Mouse (Mus musculus): ENCODE results near the gene Cdan1. TPM values are rescaled to one million over a fixed set of nuclear protein-coding genes. Genes with fewer than 3 reads are reported as not detected.

Gene Cdan1
- total and polyA plus RNA-seq, 3 experiments: 5.8 to 13.8 (median 10.1) TPM

GRCm38 (mm10) chr2:120850424-120851082, 625 bp upstream of the Cdan1 start, which contains the start of gene Ttbk2:
TSS of gene Ttbk2 (minus strand) at chr2:120850604.
- in situ Hi-C loops (cut with MboI; ENCODE audit: low pct_ligation_motif_present, low pct_unique_long_range_greater_than_20kb, low sequenced_read_pairs) (no loop called here), dilution Hi-C loops (cut with MboI; ENCODE audit: extremely low pct_ligation_motif_present, extremely low pct_unique_long_range_greater_than_20kb, low sequenced_read_pairs) (no loop called here)
- peak; percentile 93 for DNase-seq (ENCODE audit: extremely low read depth)
- Histone ChIP-seq H3K9me3 (replicated peaks; ENCODE audit: low read length) (no peaks in the 10 kb centered on the region), H3K79me2 (replicated peaks; ENCODE audit: control insufficient read depth, extremely low read depth, insufficient read depth, poor library complexity, severe bottlenecking) (no peaks in the 10 kb centered on the region), H3K9ac (ENCODE audit: insufficient read depth, low read depth) (peak within 1 kb of the TSS; percentile 25), H3K4me2 (ENCODE audit: insufficient read depth, low read depth, poor library complexity, severe bottlenecking) (peak within 1 kb of the TSS; percentile 97), H3K4me1 (ENCODE audit: control insufficient read depth in 1 of 2, insufficient read depth in 2 of 2) (peaks cover 5 to 22% of the 10 kb centered on the region in 2 experiments; a peak in 3 of 4 replicates), H3K36me3 (replicated peaks in 1 of 2; ENCODE audit: control insufficient read depth in 1 of 2, insufficient read depth in 1 of 2, low read length in 1 of 2) (no peaks in the 10 kb centered on the region), H3K27ac (ENCODE audit: insufficient read depth, low read depth) (no peak within 1 kb of the TSS), H3K27me3 (replicated peaks) (peaks cover 10% of the 10 kb centered on the region), H3K4me3 (replicated peaks in 1 of 3; ENCODE audit: low read depth in 2 of 3, low read length in 2 of 3, poor library complexity in 1 of 3) (peak within 1 kb of the TSS; percentile 64 to 85 (median 76))
- no peak for TF ChIP-seq ZC3H11A (IDR thresholded peaks at IDR 0.05; ENCODE audit: low read depth, low read length)
- TF ChIP-seq ZKSCAN1 (IDR thresholded peaks at IDR 0.05; ENCODE audit: borderline replicate concordance, low read depth, low read length): no peak
- TF ChIP-seq POLR2AphosphoS2 (IDR thresholded peaks at IDR 0.05; ENCODE audit: low read depth, low read length): no peak
- no peak for TF ChIP-seq JUN (IDR thresholded peaks at IDR 0.05; ENCODE audit: insufficient read depth, low read depth, low read length)
- no peak for TF ChIP-seq TBP (conservative IDR thresholded peaks at IDR 0.05; ENCODE audit: low read depth, low read length)
- 0 out of 2 replicates have a peak, but pooled peaks have one; percentile 15 for TF ChIP-seq ZMIZ1 (IDR thresholded peaks at IDR 0.05; ENCODE audit: low read depth, low read length)
- no peak for TF ChIP-seq EP300 (IDR thresholded peaks at IDR 0.05; ENCODE audit: low read length)
- TF ChIP-seq SMC3 (IDR thresholded peaks at IDR 0.05; ENCODE audit: low read depth, low read length): no peak
- no peak for TF ChIP-seq POLR2A (IDR thresholded peaks at IDR 0.05; ENCODE audit: low read depth, low read length)
- no peak for TF ChIP-seq BHLHE40 (IDR thresholded peaks at IDR 0.05; ENCODE audit: low read depth, low read length)
- TF ChIP-seq ELF1 (IDR thresholded peaks at IDR 0.05; ENCODE audit: low read depth, low read length): peak; percentile 48; the same call in 1 of the 2 replicates
- no peak for TF ChIP-seq JUND (conservative IDR thresholded peaks at IDR 0.05; ENCODE audit: low read depth, low read length)
- no peak for TF ChIP-seq UBTF (IDR thresholded peaks at IDR 0.05; ENCODE audit: low read depth, low read length)
- no peak for TF ChIP-seq IRF4 (IDR thresholded peaks at IDR 0.05; ENCODE audit: low read depth, low read length)
- no peak for TF ChIP-seq CHD1 (IDR thresholded peaks at IDR 0.05; ENCODE audit: low read depth, low read length)
- TF ChIP-seq MAX (IDR thresholded peaks at IDR 0.05; ENCODE audit: low read length): no peak
- TF ChIP-seq HCFC1 (IDR thresholded peaks at IDR 0.05; ENCODE audit: low read depth, low read length): peak; percentile 89
- no peak for TF ChIP-seq MYC (IDR thresholded peaks at IDR 0.05; ENCODE audit: low read depth, low read length)
- no peak for TF ChIP-seq MEF2A (IDR thresholded peaks at IDR 0.05; ENCODE audit: borderline replicate concordance, low read depth, low read length)
- no peak for TF ChIP-seq E2F4 (IDR thresholded peaks at IDR 0.05; ENCODE audit: insufficient replicate concordance, low read depth, low read length)
- TF ChIP-seq ETS1 (conservative IDR thresholded peaks at IDR 0.05; ENCODE audit: low read depth, low read length): no peak
- TF ChIP-seq SIN3A (IDR thresholded peaks at IDR 0.05; ENCODE audit: low read length): no peak
- peak; percentile 46; the same call in 1 of the 2 replicates for TF ChIP-seq MXI1 (IDR thresholded peaks at IDR 0.05; ENCODE audit: low read depth, low read length)
- TF ChIP-seq GABPA (IDR thresholded peaks at IDR 0.05; ENCODE audit: insufficient replicate concordance, low read depth, low read length): no peak
- no peak for TF ChIP-seq MAFK (IDR thresholded peaks at IDR 0.05; ENCODE audit: insufficient replicate concordance, low read length)
- peak; percentile 60; the same call in 1 of the 2 replicates for TF ChIP-seq KAT2A (IDR thresholded peaks at IDR 0.05; ENCODE audit: insufficient replicate concordance, low read length)
- peak; percentile 77 for TF ChIP-seq NRF1 (IDR thresholded peaks at IDR 0.05; ENCODE audit: low read depth, low read length)
- no peak for TF ChIP-seq USF1 (IDR thresholded peaks at IDR 0.05; ENCODE audit: low read depth, low read length)
- no peak for TF ChIP-seq NELFE (IDR thresholded peaks at IDR 0.05; ENCODE audit: low read depth, low read length)
- no peak for TF ChIP-seq ZNF384 (IDR thresholded peaks at IDR 0.05; ENCODE audit: low read depth, low read length)
- TF ChIP-seq MAZ (IDR thresholded peaks at IDR 0.05; ENCODE audit: low read depth, low read length): peak; percentile 74; the same call in 1 of the 2 replicates
- TF ChIP-seq RAD21 (IDR thresholded peaks at IDR 0.05; ENCODE audit: low read depth, low read length): no peak
- TF ChIP-seq RCOR1 (conservative IDR thresholded peaks at IDR 0.05; ENCODE audit: low read depth, low read length): no peak
- TF ChIP-seq USF2 (conservative IDR thresholded peaks at IDR 0.05; ENCODE audit: low read depth, low read length): no peak
- peak; percentile 96 for TF ChIP-seq CHD2 (IDR thresholded peaks at IDR 0.05; ENCODE audit: low read length)
